Mouse (Mus musculus): ENCODE results near the gene Nova2.
A peak's percentile ranks its signal among the peaks of the same experiment; 100 is the strongest.

Nova2 gene

DNA sequence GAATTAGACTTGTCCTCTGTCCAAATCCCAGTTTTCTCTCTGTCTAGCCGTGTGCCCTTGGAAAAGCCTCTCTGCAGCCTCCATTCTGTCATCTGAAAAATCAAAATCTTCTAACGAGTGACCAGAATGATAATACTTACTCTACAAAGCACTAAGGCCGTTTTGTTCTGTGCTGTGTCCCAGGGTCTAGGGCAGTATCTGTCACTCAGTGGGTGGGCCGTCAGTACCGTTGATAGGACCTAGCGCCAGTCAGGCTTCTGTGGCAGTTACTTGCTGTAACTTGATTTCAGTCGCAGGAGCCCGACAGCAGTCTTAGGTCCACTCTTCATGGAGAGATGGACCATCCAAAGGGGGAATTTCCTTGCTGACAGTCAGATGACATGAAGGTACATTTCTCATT lies 1.4 kb upstream of the Nova2 start:
- DNase-seq (ENCODE audit: low read depth), result no peak

DNA sequence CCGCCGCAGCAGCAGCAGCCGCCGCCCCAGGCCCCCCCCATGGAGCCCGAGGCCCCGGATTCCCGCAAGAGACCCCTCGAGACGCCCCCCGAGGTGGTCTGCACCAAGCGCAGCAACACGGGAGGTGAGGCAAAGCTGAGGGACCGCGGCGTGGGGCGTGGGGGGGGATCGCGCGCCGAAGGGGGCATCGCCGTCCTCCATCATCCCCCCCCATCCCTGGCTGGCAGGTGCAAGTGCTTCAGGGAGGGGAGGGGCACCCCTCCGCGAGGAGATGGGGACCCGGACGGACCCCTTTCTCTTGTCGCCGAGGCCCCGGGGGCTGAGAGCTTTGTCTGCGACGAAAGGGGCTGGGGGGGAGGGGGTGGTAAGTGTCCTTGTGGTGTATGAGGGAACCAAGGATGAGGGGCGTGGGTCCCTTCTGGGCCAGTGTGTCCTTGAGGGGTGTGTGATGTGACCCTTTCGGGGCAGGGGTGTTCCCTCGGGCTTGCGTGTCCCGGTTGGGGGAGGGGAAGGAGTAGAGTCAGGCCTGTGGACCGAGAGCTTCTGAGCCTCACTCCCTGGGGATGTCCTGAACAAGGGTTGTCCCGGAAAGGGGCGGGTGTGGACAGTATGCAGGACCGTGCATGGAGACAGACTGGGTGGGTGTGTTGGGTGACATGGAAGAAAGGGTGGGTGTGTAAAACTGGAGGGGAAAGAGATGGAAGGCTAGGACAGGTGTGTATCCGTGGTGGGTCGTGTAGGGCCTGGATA lies 528 bp downstream of the Nova2 start:
- DNase-seq (ENCODE audit: low read depth), result no peak

DNA sequence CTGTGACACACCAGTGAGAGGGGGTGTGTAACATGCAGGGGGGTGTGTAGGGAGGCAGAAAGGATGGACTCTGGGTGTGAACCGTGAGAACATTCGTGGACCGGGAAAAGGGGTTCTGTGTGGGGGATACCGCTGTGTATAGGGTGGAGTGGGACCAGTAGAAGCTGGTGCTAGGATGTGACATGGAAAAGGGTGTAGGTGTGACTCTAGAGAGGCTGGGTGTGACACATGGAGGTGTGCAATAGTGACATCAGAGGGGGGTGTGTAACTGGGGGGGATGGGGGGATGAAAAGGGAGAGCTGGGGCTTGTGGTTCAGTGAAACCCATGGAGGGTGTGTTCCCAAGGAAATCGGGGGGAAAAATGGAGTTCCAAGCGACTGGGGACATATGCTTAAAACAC lies 1.2 kb downstream of the Nova2 start:
- no peak for DNase-seq (ENCODE audit: low read depth)

DNA sequence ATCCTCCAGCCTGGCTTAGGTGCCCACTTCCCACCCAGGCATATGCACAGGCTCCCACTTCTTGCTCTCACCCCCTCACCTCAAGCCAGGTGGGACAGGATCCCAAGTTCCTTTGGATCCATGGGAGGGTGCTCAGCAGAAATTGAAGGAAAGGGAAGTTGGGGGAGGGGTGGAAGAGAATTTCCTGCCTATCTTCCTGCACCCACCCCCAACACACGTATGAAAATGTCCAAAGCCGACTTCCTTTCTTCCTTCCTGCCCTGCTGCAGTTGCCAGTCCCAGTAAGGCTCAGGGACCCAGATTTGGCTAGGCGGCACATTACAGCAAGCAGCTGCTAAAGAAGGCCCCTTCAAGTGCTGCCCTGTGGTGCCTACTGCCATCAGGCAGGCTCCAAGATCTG lies 2.1 kb downstream of the Nova2 start:
- no peak for DNase-seq (ENCODE audit: low read depth)

DNA sequence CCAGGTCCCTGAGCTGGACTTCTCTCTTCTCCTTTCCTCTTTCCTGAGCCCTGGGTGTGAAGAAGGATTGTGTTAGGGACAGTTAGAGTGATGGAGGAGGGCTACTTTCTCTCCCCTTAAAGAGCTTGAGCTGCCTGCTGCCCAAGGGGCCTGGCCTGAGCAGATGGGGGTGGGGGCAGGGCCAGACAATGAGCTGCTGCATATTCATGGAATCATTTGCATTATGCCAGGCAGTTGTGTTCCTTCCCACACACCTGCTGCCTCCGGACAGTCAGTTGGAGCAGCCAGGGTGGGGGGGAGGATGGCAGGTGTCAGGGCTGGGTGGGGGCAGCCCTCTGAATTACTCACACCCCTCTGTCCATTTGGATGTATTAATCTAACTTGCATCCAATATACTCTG lies 16.7 kb downstream of the Nova2 start:
- no peak for DNase-seq (ENCODE audit: low read depth)

DNA sequence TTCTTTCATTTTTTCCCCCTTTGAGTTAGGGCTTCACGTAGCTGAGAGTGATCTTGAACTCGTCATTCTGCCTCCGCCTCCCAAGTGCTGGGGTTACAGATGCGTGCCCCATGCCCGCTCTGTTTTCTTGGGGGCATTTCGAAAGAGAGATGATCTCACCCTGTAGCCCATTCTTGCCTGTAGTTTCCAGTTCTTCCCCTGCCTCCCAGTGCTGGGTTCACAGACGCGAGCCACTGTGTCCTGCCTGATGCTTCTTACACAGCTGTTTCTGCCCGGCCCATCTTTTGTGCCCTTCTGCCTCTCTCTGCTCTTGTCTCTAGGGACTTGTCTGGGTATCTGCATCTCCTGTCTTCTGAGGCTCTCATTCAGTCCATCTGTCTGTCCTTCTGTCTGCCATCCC lies 17.1 kb downstream of the Nova2 start:
- no peak for DNase-seq (ENCODE audit: low read depth)

DNA sequence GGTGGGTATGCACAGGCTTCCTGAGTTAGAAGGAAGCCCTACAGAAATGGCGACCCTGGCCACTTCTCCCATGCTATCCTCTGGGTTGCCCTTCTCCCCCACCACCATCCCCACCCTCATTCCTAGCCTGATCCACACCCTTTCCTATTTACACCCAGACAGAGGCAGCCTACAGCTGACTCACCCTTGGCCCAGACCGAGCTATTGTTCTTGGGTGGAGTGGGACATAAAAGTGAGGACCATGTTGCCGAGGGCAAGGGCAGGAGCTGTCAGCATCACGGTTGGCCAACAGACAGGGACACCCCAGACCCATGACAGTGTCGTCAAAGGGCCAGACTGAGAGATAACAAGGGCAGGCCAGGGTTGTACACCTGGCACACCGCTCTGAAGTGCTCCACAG lies 22.5 kb downstream of the Nova2 start:
- no peak for DNase-seq (ENCODE audit: low read depth)

DNA sequence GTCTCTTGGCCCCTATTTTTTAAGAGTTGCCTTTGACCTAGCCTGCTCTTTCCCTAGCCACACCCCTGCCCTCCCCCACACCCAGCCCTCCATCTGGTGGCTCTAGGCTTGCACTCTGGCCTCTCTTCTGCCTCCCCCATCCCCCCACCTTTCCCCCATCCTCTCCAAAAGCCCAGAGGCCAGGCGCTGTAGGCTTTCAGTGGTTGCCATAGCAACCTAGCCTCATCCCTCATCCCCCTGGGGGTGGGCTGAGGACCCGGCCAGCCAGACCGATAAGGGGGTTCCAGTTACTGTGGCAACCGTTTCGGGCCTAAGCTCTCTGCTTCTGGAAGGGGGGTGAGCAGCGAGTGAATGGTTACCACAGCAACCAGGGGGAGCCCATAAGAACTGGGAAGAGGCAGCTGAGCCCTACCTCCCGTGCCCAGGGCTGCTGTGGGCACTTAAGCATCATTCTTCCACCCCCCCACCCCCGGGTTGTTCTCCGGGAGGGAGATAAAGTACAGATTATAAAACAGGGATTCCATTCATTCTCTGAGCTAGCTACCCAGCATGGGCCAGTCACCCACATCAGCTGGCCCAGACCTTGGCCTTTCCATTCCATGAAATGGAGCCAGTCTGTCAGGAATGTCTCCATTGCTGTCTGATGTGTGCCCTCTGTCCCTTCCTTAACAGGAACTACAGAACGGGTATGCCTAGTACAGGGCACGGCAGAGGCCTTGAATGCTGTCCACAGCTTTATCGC lies 24.3 kb downstream of the Nova2 start:
- no peak for DNase-seq (ENCODE audit: low read depth)

DNA sequence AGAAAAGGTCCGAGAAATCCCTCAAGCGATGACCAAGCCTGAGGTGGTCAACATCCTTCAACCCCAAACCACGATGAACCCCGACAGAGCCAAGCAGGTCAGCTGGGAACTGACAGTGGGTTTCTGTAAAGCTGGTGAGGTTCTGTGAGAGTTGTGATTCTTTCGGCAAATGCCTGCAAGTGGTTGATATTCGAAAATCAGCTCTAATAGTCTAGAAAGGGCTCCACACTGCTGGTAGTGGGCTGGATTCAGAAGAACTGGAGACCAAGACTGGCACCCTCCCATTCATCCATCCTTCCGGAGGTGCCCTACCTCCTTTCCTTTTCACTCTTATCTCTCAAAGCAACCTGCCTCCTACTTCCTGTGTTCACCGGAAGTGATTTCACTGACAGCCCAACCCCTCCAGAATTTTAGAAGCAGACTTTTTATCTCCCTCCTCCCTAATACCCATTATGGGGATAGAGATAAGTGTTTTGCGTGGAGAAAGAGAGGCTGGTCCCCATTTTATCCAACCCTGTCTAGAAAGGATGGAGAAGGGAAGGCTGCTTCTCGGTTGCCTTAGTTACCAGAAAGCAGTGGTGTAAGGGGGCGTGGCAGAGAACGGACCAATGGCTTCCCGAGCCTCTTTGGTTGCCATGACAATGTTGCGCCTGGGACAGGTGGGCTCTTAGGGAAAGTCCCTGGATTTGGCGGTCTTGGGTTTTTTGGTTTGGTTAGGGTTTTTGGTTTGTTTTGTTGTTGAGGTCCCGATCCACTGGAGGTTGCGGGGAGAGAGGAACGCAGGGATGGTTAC lies 25.0 kb downstream of the Nova2 start:
- DNase-seq (ENCODE audit: low read depth), result peak; percentile 28

DNA sequence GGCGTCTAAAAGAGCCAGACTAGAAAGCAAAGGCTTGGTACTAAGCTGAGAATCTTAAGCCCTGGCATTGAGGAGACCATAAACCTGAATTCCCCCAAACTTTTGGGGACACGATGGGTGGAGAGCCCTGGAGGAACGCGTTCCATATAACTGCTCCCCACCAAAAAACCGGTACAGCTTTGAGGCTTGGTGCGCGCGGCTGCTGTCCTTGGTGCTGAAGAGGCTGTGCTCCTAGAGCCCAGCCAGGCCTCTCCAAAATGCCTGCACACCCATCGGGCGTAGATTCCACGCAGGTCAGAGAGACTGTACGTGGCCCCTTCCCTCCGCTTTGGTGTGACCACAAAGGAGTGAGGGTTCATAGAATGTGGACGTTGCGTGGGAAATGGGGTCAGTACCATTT lies 25.7 kb downstream of the Nova2 start:
- DNase-seq (ENCODE audit: low read depth), result peak; percentile 66

DNA sequence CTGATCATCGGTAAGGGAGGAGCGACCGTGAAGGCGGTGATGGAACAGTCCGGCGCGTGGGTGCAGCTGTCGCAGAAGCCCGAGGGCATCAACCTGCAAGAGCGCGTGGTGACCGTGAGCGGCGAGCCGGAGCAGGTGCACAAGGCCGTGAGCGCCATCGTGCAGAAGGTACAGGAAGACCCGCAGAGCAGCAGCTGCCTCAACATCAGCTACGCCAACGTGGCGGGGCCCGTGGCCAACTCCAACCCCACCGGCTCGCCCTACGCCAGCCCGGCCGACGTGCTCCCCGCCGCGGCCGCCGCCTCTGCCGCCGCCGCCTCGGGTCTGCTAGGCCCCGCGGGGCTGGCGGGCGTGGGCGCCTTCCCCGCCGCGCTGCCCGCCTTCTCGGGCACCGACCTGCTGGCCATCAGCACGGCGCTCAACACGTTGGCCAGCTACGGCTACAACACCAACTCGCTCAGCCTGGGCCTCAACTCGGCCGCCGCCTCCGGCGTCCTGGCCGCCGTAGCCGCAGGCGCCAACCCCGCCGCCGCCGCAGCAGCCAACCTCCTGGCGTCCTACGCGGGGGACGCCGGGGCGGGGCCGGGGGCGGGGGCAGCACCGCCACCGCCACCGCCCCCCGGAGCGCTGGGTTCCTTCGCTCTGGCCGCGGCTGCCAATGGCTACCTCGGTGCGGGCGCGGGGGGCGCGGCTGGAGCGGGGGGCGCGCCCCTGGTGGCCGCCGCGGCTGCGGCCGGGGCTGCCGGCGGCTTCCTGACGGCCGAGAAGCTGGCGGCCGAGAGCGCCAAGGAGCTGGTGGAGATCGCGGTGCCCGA lies 32.1 kb downstream of the Nova2 start:
- peak; percentile 38 for DNase-seq (ENCODE audit: low read depth)

DNA sequence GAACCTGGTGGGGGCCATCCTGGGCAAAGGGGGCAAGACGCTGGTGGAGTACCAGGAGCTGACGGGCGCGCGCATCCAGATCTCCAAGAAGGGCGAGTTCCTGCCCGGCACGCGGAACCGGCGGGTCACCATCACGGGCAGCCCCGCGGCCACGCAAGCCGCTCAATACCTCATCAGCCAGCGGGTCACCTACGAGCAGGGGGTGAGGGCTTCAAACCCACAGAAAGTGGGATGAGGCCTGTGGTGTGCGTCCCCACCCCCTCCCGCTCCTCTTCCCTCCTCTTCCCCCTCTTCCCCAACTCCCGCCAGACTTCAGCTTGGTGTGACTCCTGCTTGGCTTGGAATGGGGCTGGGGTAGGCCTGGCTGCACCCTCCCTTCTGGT lies 32.7 kb downstream of the Nova2 start:
- DNase-seq (ENCODE audit: low read depth), result no peak

DNA sequence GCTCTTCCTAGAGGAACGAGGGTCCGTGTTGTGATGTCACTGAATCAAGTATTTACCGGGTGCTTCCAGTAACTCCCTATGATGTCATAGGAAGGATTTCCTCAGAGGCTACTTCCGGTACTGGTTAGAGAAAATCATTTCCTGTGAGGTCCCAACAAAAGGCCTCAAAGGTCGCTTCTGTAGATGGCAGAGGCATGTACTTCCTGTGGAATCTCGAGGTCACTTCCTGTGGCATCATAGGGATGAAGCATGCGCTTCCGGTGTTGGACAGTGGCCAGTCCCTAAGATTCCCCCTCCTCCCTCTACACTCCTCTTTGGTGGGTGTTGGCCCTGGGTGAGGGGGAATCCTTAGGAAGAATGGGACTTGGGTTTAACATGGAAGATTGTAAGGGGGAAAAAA lies 33.8 kb downstream of the Nova2 start:
- peak; percentile 26 for DNase-seq (ENCODE audit: low read depth)

DNA sequence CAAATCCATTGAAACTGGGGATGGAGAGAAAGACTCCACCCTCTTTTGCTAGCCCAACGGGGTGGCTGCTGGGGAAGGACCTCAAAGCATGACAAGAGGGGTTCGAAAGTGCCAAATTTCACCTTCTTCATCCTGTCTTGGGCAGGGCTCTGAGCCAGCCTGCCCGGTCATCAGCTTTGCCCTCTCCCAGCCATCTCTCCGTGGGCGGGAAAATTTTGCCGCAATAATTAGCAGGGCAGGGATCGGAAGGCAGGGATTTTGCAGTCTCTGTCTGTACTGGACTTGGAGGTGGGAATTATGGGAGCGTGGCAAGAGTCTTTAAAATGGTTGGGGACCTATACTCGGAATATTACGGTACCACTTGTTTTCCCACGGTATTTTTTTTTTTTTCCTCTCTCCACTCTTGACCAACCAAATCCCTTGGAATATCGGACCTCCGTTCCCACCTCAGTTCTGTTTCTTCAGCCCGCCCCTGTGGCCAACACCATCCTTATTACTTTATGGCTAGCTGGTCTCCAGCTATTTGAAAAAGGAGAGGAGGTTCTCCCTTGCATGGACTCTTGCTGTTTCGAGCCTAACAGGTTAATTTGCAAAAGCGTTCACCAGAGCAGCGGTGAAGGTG lies 36.6 kb downstream of the Nova2 start:
- DNase-seq (ENCODE audit: low read depth), result no peak

DNA sequence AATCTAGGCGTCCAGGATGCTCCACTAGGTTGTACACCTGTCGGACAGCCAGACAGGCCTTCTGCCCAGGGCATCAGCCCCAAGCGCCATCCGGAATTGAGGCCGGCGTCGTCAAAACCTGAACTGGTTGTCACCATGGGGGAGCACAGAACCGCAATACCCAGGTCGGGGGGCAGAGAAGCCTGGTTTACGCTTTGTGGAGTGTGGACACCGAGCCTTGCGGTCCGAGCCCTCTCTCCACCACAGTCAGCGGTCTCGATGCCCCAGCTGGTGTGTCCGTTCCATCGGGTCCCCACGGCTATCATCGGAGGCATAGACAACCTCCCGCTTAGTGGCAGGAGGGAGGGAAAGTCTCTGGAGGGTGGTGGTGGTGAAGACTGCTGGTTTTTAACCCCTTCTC lies 37.1 kb downstream of the Nova2 start:
- no peak for DNase-seq (ENCODE audit: low read depth)

DNA sequence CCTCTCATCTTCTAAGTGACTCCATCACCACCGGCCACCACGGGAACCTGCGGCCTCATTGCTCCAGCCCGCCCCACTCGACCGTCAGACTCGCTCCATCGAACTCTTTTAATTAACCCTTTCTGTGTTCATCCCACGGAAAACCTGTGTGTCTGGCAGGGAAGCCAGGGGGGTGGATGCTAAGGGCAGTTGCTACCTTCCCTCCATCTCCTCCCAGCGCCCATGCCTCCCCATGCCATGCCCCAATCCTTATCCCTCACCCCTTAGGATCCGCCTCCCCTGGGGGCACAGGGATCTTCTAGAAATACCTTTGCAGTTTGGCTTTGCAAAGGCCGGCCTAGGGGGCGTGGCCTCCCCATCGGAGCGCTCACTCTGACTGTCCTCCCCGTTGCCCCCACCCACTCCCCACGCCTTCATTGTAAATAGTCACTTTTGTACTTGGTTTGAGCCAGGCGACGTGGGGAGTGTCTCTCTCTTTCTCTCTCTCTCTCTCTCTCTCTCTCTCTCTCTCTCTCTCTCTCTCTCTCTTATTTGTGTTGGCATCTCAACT lies 37.7 kb downstream of the Nova2 start:
- no peak for DNase-seq (ENCODE audit: low read depth)

DNA sequence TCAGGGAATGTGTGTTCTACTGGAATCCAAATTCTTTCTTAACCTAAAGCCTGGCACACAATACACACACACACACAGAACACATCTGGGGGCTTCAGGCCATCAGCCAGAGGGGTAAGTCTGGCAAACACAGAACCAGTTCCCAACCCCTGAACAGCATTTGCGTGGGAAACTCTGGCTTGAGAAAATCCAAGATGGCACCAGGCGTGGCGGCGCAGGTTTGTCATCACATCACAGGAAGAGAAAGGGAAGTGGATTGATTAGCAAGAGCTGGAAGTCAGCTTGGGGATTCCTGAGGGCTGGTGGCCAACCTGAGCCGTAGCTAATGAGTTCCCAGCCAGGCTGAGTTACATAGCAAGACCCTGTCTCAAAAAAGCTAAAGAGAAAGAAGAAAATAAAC lies 39.6 kb downstream of the Nova2 start:
- no peak for DNase-seq (ENCODE audit: low read depth)

DNA sequence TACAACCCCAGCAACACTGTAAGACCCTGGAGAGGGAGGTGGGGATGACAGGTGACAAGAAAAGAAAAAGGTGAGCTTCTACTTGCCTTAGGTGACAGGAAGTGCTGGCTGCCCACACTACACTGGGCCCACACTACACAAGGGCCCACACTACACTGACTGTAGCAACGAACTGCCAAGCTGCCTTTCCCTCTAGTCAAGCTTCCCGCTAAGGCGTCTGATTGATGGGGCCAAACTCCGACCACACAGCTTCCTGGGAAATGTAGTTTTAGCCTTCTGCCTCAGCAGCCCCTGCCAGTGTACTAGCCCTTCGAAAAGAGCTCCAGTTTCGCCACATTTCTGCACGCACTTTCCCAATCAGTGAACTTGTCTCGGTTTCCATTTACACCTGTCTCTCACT lies 41.9 kb downstream of the Nova2 start:
- no peak for DNase-seq (ENCODE audit: low read depth)

DNA sequence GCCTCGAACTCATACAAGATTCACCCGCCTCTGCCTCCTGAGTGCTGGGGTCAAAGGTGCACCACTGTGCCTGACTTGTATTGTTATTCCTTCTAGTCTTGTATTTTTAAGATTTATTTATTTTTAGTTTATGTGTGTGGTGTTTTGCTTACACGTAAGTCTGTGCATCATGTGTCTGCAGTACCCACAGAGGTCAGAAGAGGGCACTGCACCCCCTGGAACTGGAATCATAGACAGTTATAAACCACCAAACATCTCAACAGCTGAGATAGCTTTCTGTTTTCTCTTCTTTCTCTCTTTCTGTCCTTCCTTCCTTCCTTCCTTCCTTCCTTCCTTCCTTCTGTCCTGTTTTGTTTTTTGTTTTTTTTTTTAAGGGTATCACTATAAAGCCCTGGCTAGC lies 45.3 kb downstream of the Nova2 start:
- DNase-seq (ENCODE audit: low read depth), result peak; percentile 51

DNA sequence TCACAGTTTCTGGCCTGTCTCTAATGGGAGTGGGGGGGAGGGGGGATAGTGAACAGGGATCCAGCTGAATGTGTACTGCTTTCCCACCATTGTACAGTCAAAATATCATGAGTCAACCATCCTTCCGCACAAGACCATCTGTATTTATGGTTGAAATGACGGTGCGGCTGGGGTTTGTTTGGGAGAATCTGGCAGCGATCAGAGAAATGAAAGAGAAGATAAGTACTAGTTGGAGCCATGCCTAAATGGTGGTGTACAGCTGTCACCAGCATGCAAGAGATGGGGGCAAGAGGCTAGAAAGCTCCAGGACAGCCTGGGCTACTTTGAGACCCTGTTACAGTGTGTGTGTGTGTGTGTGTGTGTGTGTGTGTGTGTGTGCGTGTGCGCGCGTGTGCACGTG lies 52.7 kb downstream of the Nova2 start:
- no peak for DNase-seq (ENCODE audit: low read depth)

DNA sequence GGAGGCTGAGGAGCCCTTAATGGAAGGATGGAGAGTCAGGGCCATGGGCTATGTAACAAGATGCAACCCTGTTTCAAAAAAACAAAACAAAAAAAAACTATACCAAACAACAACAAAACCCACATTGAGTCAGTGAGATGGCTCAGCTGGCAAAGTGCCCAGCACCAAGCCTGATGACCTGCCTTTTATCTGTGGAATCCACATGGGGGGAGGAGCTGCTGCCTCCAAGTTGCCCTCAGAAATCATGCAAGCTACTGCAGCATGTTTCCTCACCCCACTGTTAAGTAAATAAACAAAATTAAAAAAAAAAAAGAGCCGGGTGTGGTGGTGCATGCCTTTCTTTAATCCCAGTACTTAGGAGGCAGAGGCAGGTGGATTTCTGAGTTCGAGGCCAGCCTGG lies 60.8 kb downstream of the Nova2 start:
- DNase-seq (ENCODE audit: low read depth), result no peak
